Mouse (Mus musculus): Measurements from ENCODE around the gene Nipsnap2.

- TF ChIP-seq CTCF (IDR thresholded peaks at IDR 0.05; ENCODE audit: low read depth) (no peak), EP300 (optimal IDR thresholded peaks at IDR 0.05) (no peak)
Observed at GRCm38 (mm10) chr5:129690528-129690927, 34.3 kb upstream of the Nipsnap2 start.

Measured in stomach, postnatal 0 days (tissue).